Mouse (Mus musculus) testis, adult 2 months (tissue): ENCODE measurements around the gene Hoxb8.

Source experiments
- CTCF ChIP-seq: fragments of 200-500 bp; IDR thresholded peaks from 2 replicates; pipeline ENCODE4 v1.5.1; 2012; ENCODE audit warnings: low read depth, mild to moderate bottlenecking, inconsistent platforms, low read length, moderate library complexity; ENCODE audit not compliant: control insufficient read depth, insufficient read depth, insufficient replicate concordance
- POLR2A ChIP-seq: fragments of 200-500 bp; IDR thresholded peaks from 2 replicates; pipeline ENCODE4 v1.6.1; 2012; ENCODE audit warnings: low read depth, mild to moderate bottlenecking, inconsistent platforms, low read length, moderate library complexity; ENCODE audit not compliant: control insufficient read depth

DNA sequence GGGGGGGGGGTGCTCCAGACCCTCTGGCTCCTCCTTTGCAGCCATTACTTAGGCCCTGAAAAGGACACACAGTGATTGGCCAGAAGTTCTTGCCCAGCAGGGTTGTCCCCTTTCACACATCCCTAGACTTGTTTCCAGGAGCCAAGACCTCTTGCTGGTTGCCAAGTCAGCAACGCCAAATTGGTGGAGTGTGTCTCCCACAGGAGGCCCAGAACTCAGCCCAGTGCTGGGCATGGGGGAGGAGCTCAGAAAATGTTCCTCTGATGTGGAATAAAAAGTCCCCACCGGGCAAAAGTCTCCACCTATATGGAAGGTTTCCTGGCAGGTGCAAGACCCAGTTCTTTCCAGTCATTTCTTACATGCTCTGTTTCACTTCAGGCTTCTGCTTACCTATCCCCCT is 22.7 kb upstream of the Hoxb8 start:
- TF ChIP-seq CTCF = no peak
- no peak for TF ChIP-seq POLR2A
